Mouse (Mus musculus) liver, adult 2 months (tissue): ENCODE measurements at regions not wholly inside any gene's neighbourhood (a gene's known extent, or its start where the extent isn't known, plus 50 kb on each side); places are given as distances from the start of the nearest gene placed in this dataset.

ENCODE experiments used
- CTCF ChIP-seq: fragments of 200-500 bp; IDR thresholded peaks from 2 replicates; pipeline ENCODE4 v1.5.1; 2011; ENCODE audit warnings: low read depth, low read length, control low read depth
- POLR2A ChIP-seq: fragments of 200-500 bp; IDR thresholded peaks from 2 replicates; pipeline ENCODE4 v1.6.1; 2011; ENCODE audit warnings: low read length, control low read depth; ENCODE audit not compliant: insufficient read depth; ENCODE audit errors: extremely low read depth

- TF ChIP-seq POLR2A (no peak), CTCF (no peak)
Measured at GRCm38 (mm10) chr8:30551051-30551450, 2877.5 kb upstream of the 5930422O12Rik start.
